Mouse (Mus musculus): ENCODE results near the gene Vav2. TPM values are rescaled to one million over a fixed set of nuclear protein-coding genes. Genes with fewer than 3 reads are reported as not detected.
A peak's percentile ranks its signal among the peaks of the same experiment; 100 is the strongest.

Vav2 gene
- polyA plus RNA-seq, 1 experiment from 2014 or later = 29.9 TPM

GRCm38 (mm10) chr2:27377164-27377563, 49.7 kb downstream of the Vav2 start:
- H3K27me3 ChIP-seq (replicated peaks) = no peaks in the 10 kb centered on the region
- 30% methylated on average over 8 of the region's 8 CpGs for WGBS
- ATAC-seq (ENCODE audit: low FRiP score, low read depth) = no peak
- peaks cover 69% of the 10 kb centered on the region for H3K4me1 ChIP-seq
- H3K9me3 ChIP-seq = no peaks in the 10 kb centered on the region
- no peaks in the 10 kb centered on the region for H3K36me3 ChIP-seq
- no peak overlapping the region for H3K9ac ChIP-seq
- H3K4me2 ChIP-seq (replicated peaks) = no peak overlapping the region
- no peak overlapping the region for H3K27ac ChIP-seq
- H3K4me3 ChIP-seq = no peak overlapping the region

GRCm38 (mm10) chr2:27375141-27375540, 51.7 kb downstream of the Vav2 start:
- Histone ChIP-seq H3K36me3 (no peaks in the 10 kb centered on the region), H3K4me2 (replicated peaks) (no peak overlapping the region), H3K27ac (no peak overlapping the region), H3K4me3 (no peak overlapping the region), H3K27me3 (replicated peaks) (no peaks in the 10 kb centered on the region), H3K9ac (no peak overlapping the region), H3K4me1 (peaks cover 63% of the 10 kb centered on the region), H3K9me3 (no peaks in the 10 kb centered on the region)
- WGBS = 27% methylated on average over 3 of the region's 3 CpGs
- no peak for ATAC-seq (ENCODE audit: low FRiP score, low read depth)

- Histone ChIP-seq H3K27me3 (replicated peaks) (no peaks in the 10 kb centered on the region), H3K9ac (no peak overlapping the region), H3K4me2 (replicated peaks) (no peak overlapping the region), H3K36me3 (no peaks in the 10 kb centered on the region), H3K9me3 (no peaks in the 10 kb centered on the region), H3K4me3 (no peak overlapping the region), H3K27ac (no peak overlapping the region), H3K4me1 (peaks cover 61% of the 10 kb centered on the region)
- WGBS = 55% methylated on average over 12 of the region's 12 CpGs
- ATAC-seq (ENCODE audit: low FRiP score, low read depth) = no peak
These were observed 53.5 kb downstream of the Vav2 start for GRCm38 (mm10) chr2:27373349-27373748.

GRCm38 (mm10) chr2:27371450-27371849, 55.4 kb downstream of the Vav2 start:
- peaks cover 49% of the 10 kb centered on the region for H3K4me1 ChIP-seq
- no peak overlapping the region for H3K4me2 ChIP-seq (replicated peaks)
- ATAC-seq (ENCODE audit: low FRiP score, low read depth) = no peak
- no peak overlapping the region for H3K9ac ChIP-seq
- H3K9me3 ChIP-seq = no peaks in the 10 kb centered on the region
- H3K36me3 ChIP-seq = no peaks in the 10 kb centered on the region
- H3K4me3 ChIP-seq = no peak overlapping the region
- no peak overlapping the region for H3K27ac ChIP-seq
- 75% methylated on average over 2 of the region's 2 CpGs for WGBS
- H3K27me3 ChIP-seq (replicated peaks) = no peaks in the 10 kb centered on the region

- Histone ChIP-seq H3K27ac (no peak overlapping the region), H3K9ac (no peak overlapping the region), H3K9me3 (no peaks in the 10 kb centered on the region), H3K4me3 (no peak overlapping the region), H3K27me3 (replicated peaks) (no peaks in the 10 kb centered on the region), H3K4me1 (peaks cover 41% of the 10 kb centered on the region), H3K36me3 (no peaks in the 10 kb centered on the region), H3K4me2 (replicated peaks) (no peak overlapping the region)
- 52% methylated on average over 8 of the region's 8 CpGs for WGBS
- no peak for ATAC-seq (ENCODE audit: low FRiP score, low read depth)
These were observed 57.9 kb downstream of the Vav2 start for GRCm38 (mm10) chr2:27368980-27369379.

- no peak overlapping the region for H3K4me3 ChIP-seq
- no peak overlapping the region for H3K4me2 ChIP-seq (replicated peaks)
- ATAC-seq (ENCODE audit: low FRiP score, low read depth) = no peak
- H3K4me1 ChIP-seq = peaks cover 65% of the 10 kb centered on the region
- H3K27ac ChIP-seq = no peak overlapping the region
- no peaks in the 10 kb centered on the region for H3K9me3 ChIP-seq
- H3K36me3 ChIP-seq = no peaks in the 10 kb centered on the region
- no peak overlapping the region for H3K9ac ChIP-seq
- WGBS = 89% methylated on average over 4 of the region's 4 CpGs
- no peaks in the 10 kb centered on the region for H3K27me3 ChIP-seq (replicated peaks)
These were observed 61.5 kb downstream of the Vav2 start for GRCm38 (mm10) chr2:27365296-27365695.

- ATAC-seq (ENCODE audit: low FRiP score, low read depth) = peak; percentile 91
- H3K4me3 ChIP-seq = no peak overlapping the region
- 6% methylated on average over 5 of the region's 5 CpGs for WGBS
- peak overlapping the region; percentile 27; the same call in 1 of the 2 replicates for H3K4me2 ChIP-seq (replicated peaks)
- H3K36me3 ChIP-seq = no peaks in the 10 kb centered on the region
- H3K9ac ChIP-seq = peak overlapping the region; percentile 13; the same call in 1 of the 2 replicates
- H3K27ac ChIP-seq = peak overlapping the region; percentile 84
- H3K27me3 ChIP-seq (replicated peaks) = no peaks in the 10 kb centered on the region
- peaks cover 74% of the 10 kb centered on the region for H3K4me1 ChIP-seq
- H3K9me3 ChIP-seq = no peaks in the 10 kb centered on the region
These were observed 65.0 kb downstream of the Vav2 start for GRCm38 (mm10) chr2:27361786-27362185.

GRCm38 (mm10) chr2:27358461-27358860, 68.4 kb downstream of the Vav2 start:
- no peaks in the 10 kb centered on the region for H3K36me3 ChIP-seq
- no peaks in the 10 kb centered on the region for H3K9me3 ChIP-seq
- H3K27ac ChIP-seq = no peak overlapping the region; the same call in 1 of the 2 replicates
- peaks cover 80% of the 10 kb centered on the region for H3K4me1 ChIP-seq
- no peak overlapping the region for H3K4me3 ChIP-seq
- WGBS = 44% methylated on average over 2 of the region's 2 CpGs
- H3K4me2 ChIP-seq (replicated peaks) = no peak overlapping the region
- no peaks in the 10 kb centered on the region for H3K27me3 ChIP-seq (replicated peaks)
- no peak for ATAC-seq (ENCODE audit: low FRiP score, low read depth)
- H3K9ac ChIP-seq = 0 out of 2 replicates have a peak overlapping the region, but pooled peaks have one; percentile 9

GRCm38 (mm10) chr2:27355684-27356083, 71.1 kb downstream of the Vav2 start:
- Histone ChIP-seq H3K4me2 (replicated peaks) (no peak overlapping the region), H3K4me1 (peaks cover 59% of the 10 kb centered on the region), H3K9ac (no peak overlapping the region), H3K27me3 (replicated peaks) (no peaks in the 10 kb centered on the region), H3K9me3 (no peaks in the 10 kb centered on the region; the same call in 1 of the 2 replicates), H3K36me3 (peaks cover 8% of the 10 kb centered on the region; the same call in 1 of the 2 replicates), H3K27ac (peak overlapping the region; percentile 43; the same call in 1 of the 2 replicates), H3K4me3 (no peak overlapping the region)
- WGBS = 40% methylated on average over 4 of the region's 4 CpGs
- ATAC-seq (ENCODE audit: low FRiP score, low read depth) = no peak

GRCm38 (mm10) chr2:27354610-27355211, 72.1 kb downstream of the Vav2 start:
- Histone ChIP-seq H3K9me3 (no peaks in the 10 kb centered on the region; the same call in 1 of the 2 replicates), H3K27ac (no peak overlapping the region), H3K4me3 (no peak overlapping the region), H3K4me2 (replicated peaks) (no peak overlapping the region), H3K36me3 (peaks cover 18% of the 10 kb centered on the region), H3K4me1 (peaks cover 50% of the 10 kb centered on the region), H3K27me3 (replicated peaks) (no peaks in the 10 kb centered on the region), H3K9ac (no peak overlapping the region)
- WGBS = 69% methylated on average over 6 of the region's 6 CpGs
- ATAC-seq (ENCODE audit: low FRiP score, low read depth) = no peak

- H3K9me3 ChIP-seq = no peaks in the 10 kb centered on the region; the same call in 1 of the 2 replicates
- H3K4me1 ChIP-seq = peaks cover 32% of the 10 kb centered on the region
- peak; percentile 56; the same call in 1 of the 2 replicates for ATAC-seq (ENCODE audit: low FRiP score, low read depth)
- no peak overlapping the region for H3K4me2 ChIP-seq (replicated peaks)
- no peak overlapping the region for H3K4me3 ChIP-seq
- H3K9ac ChIP-seq = no peak overlapping the region
- H3K27ac ChIP-seq = no peak overlapping the region
- no peaks in the 10 kb centered on the region for H3K27me3 ChIP-seq (replicated peaks)
- peaks cover 22% of the 10 kb centered on the region for H3K36me3 ChIP-seq
- WGBS = 60% methylated on average over 8 of the region's 8 CpGs
These were observed 74.1 kb downstream of the Vav2 start for GRCm38 (mm10) chr2:27352720-27353119.

- Histone ChIP-seq H3K4me1 (peaks cover 20% of the 10 kb centered on the region), H3K9me3 (no peaks in the 10 kb centered on the region; the same call in 1 of the 2 replicates), H3K27me3 (replicated peaks) (no peaks in the 10 kb centered on the region), H3K36me3 (peaks cover 22% of the 10 kb centered on the region), H3K4me2 (replicated peaks) (no peak overlapping the region), H3K4me3 (no peak overlapping the region), H3K27ac (no peak overlapping the region), H3K9ac (no peak overlapping the region)
- 95% methylated on average over 5 of the region's 5 CpGs for WGBS
- no peak for ATAC-seq (ENCODE audit: low FRiP score, low read depth)
These were observed 76.5 kb downstream of the Vav2 start for GRCm38 (mm10) chr2:27350371-27350770.

GRCm38 (mm10) chr2:27343984-27344453, 82.8 kb downstream of the Vav2 start:
- 0 out of 2 replicates have a peak, but pooled peaks have one; percentile 29 for ATAC-seq (ENCODE audit: low FRiP score, low read depth)
- H3K4me2 ChIP-seq (replicated peaks) = peak overlapping the region; percentile 31
- 25% methylated on average over 12 of the region's 12 CpGs for WGBS
- H3K9ac ChIP-seq = no peak overlapping the region
- peaks cover 36% of the 10 kb centered on the region for H3K4me1 ChIP-seq
- no peaks in the 10 kb centered on the region; the same call in 1 of the 2 replicates for H3K36me3 ChIP-seq
- no peak overlapping the region for H3K4me3 ChIP-seq
- peak overlapping the region; percentile 3; the same call in 1 of the 2 replicates for H3K27ac ChIP-seq
- H3K27me3 ChIP-seq (replicated peaks) = no peaks in the 10 kb centered on the region
- no peaks in the 10 kb centered on the region for H3K9me3 ChIP-seq
